Mouse (Mus musculus): ENCODE results near the gene Prune2. TPM values are rescaled to one million over a fixed set of nuclear protein-coding genes. Genes with fewer than 3 reads are reported as not detected.
A peak's percentile ranks its signal among the peaks of the same experiment; 100 is the strongest.
"Not testable (repeated sequence)": the region's sequence is repeated elsewhere in the genome, so short reads cannot be mapped to it uniquely, and the experiment has no call there.

Prune2 gene
- polyA plus RNA-seq, 1 experiment from 2014 or later = 0.59 TPM

DNA sequence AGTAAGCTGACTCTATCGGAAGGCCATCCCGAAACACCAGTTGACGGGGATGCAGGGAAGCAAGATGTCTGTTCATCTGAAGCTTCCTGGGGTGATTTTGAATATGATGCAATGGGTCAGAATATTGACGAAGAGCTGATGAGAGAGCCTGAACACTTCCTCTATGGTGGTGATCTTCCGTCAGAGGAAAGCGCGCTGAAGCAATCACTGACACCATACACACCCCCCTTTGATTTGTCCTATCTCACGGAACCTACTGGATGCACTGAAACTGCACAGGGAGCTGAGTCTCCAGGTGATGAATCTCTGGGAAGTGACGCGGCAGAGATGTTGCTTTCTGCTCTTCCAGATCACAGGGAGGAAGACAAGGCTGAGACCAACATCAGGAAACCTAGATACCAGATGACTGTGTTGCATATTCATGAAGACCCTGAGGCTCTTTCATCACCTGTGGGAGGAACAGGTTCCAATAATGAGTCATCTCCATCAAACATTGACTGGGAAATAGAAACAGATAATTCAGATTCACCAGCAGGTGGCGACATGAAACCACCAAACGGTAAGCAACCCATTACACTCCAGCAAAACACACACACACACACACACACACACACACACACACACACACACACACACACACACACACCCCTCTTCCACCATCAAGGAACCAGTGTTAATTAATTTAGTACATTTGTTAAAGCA is 168.3 kb downstream of the Prune2 start:
- DNase-seq (ENCODE audit: low spot score) = peak; percentile 35

DNA sequence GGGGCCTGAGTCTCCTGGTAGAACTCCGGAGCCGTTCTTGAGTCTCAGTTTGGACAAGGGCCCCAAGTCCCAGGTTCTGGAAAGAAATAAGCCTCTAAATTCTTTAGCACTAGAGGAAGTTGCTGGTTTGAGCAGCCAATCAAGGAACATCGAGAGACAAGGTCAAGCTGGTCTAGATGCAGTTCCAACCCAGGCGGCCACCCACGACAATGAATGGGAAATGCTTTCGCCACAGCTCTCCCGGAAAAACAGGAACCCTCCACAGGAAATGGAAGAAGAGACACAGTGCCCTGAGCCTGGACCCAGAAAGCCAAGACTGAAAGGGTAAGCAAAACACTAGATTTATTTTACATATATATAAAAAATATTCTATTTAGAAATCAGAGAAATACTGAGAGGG is 169.5 kb downstream of the Prune2 start:
- DNase-seq (ENCODE audit: low spot score) = no peak

DNA sequence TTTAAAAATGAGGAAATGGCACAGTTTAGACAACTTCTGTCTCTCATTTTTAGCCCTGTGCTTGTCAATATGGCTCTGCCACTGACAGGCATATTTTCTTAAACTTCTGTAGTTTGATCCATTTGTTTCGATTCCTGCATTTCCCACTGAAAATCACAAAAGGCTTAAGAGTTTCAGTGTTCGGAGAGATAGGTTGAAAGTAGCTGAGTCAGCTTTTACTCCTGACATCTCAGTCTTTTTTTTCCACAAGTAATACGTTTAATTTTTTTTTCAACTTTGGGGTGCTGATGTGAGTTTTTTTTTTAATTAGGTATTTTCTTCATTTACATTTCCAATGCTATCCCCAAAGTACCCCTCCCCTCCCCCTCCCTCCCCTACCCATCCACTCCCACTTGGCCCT is 174.6 kb downstream of the Prune2 start:
- no peak for DNase-seq (ENCODE audit: low spot score)

DNA sequence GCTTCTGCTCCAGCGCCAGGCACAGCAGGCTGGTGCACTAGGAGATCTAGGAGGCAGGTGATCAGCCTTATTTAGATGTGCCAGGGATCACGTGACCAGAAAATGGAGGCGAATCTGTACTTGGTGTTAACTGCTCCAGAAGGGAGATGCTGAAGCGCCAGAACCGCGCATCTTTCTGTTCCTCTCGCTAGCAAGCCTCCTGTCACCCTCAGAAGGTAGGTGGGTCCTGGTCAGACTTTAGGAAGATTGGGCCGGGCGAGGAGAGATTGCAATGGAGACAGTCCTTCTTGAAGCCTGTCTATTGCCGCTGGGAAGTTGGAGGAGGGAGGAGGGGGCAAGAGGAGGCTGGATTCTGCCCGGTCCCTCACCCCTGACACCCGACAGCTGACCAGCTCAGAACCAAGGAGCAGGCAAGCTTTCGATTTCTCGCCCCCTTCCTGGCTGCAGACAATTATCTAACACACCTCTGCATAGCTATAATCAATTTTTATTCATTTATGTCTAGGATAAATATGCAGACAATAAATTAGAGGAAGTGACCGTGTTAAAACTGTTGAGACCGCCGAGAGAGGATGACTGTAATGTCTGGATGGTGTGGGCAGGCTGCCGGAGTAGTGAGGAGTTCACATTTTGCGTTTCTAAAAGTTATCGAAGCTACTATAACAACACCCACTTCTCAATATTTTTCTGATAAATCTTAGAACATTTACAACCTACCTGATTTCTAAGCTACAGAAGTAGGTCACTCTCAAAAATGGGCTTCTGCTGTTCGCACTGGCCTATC is 181.0 kb downstream of the Prune2 start:
- no peak for DNase-seq (ENCODE audit: low spot score)

DNA sequence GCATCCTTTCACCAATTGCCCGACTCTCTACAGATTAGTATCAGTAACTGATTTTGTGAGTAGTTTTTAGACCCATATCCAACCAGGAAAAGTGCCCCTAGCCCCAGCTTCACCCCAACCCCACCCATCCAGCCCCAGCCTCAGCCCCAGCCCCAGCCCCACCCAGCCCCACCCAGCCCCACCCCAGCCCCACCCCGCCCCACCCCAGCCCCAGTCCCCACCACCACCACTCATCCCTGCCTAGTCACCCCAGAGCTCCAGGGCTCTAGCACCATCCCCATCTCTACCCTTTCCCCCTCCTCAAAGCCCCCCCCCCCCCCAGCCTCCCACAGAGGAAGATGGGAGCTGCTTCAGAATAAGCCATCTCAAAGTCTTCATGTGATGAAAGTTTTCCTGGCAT is 181.7 kb downstream of the Prune2 start:
- no peak for DNase-seq (ENCODE audit: low spot score)

DNA sequence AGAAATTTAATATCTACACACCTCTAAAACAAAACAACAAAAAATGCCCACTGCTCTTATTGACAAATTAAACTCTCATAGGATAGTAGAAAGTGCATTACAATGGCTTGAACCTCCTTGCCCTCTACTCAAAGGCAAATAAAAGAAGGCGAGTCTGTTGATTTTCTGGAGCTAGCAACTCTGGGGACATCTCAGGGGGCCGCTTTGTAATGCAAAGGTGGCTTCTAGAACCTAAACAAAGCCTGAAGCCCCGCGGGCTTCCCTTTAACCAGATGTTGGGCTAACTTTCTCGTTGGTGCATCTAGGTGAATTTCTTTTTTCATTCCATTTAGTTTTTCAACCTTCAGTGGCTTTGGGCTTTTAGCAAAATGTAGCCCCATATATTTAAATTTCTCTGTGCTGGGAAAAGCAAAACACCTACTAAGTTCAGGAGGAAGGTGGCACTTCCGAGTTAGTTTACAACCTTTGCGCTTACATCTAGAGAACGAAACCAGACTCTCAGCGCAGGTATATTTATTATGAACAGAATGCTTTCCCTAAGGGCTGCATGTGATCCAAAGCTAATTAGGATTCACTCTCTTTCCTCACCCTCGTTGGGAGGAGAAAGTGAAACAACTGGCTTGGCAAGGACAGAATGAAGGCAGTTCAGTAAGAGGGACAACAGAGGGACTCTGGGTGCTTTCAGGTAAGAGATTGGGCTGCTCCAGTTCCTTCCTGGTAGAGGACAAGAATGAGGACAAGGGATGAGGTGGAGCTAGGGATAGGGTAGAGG is 182.4 kb downstream of the Prune2 start:
- no peak for DNase-seq (ENCODE audit: low spot score)

DNA sequence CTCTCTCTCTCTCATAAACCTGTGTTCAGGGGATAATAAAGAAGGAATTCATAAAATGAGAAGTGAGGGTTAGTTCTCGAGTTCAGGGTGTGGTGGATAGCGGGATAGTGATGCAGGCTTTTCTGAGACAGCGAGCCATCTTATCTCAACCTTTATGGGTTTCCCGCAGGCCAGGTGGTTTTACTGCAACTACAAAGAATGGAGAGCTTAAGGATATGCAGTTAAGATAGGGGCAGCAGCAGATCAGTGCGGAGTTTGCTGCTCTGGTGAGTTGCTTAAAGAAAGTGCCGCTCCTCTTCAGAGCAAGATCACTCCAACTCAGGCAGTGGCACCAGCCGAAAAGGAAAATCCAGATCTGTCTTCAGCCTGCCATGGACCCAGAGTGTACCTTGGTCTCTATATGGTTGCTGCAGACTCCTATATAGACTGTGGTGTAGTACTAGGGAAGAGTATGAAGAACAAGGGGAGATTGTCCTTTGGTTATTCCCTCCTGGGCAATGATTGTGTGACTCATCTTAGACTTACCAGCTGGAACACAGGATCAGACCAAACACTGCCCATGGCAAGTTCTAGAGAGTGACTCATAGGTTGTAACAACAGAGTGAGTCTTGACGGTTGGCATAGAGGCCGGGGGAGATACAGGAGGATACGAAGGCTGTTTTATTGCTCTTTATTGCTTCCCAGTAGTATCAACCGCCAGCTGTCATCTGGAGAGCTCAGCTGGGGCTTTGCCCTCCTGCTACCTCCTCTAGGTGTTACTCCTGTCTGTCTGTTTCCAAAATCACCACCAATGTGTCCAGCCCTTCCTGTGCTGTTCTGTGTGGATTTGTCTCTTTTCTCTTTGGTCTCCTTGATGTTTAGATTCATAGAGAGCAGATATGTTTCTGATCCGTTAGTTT is 184.3 kb downstream of the Prune2 start:
- DNase-seq (ENCODE audit: low spot score) = no peak

DNA sequence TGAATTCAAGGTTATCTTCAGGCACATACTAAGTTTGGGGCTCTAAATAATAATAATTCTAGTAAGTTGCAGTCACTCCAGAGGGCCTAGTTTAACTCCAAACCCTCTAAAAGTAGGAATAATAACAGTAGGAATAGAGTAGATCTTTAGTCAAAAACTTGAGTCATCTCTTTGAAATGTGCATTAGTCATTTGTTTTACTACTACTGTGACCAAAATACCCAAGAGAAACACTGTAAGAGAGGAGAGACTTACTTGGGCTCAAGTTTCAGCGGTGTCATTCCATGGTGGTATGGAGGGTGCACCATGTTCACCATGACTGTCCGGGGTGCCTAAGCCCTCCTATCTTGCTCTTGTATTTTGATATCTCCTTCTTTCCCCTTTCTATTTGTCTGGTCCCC is 187.3 kb downstream of the Prune2 start:
- DNase-seq (ENCODE audit: low spot score) = no peak

DNA sequence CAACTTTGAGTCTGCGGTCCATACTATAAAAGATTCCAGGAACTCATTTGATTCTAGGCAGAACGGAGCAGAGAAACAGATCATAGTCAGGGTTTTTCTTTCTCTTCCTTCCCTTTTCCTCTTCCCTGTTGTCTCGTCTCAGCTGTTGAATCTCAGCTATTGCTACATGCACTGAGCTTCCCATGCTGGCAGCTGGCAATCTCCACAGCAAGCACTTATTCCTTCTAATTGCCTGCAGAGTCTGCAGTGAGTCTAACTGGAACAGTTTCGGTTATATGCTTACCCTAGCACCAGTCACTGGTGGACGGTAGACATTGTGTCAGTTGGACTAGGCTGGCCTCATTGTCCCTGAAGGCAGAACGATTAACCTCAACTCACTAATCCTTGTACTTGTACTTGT is 188.3 kb downstream of the Prune2 start:
- DNase-seq (ENCODE audit: low spot score) = no peak

DNA sequence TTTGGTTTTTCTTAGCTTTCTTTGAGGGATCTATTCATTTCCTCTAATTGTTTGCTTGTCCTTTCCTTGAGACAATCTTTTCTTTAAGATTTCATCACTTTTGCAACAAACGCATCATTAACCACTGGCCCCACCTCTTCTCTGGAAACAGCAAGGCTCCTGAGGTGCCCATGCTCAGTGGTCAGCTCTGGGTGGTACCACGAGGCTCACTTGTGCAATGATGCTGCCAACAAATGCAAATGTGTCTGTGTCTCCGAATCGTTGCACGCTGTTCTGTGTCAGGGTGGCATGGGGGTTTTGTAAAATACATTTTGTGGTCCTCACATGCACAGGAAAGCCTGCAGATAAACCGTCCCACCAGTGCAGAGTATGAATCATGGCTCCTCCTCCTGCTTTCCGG is 194.1 kb downstream of the Prune2 start:
- DNase-seq (ENCODE audit: low spot score) = no peak

DNA sequence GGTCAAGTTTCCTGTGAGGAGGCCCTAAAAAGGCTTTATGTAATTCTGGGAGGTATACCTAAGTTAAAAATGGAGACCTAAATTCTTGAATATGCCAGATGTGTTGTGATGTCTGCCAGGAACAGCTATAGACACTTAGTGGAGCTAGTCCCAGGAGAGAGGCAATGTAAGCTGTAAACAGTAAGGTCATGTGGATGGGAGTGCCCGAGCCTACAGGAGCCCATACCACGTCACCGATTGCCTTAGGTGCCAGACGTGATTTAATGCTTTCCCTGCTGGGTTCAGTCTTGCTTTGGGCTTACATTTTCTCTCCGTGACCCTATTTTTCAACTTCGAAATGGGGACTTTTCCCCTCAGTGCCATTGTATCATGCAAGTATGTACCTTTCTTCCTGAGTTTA is 195.9 kb downstream of the Prune2 start:
- DNase-seq (ENCODE audit: low spot score) = no peak

DNA sequence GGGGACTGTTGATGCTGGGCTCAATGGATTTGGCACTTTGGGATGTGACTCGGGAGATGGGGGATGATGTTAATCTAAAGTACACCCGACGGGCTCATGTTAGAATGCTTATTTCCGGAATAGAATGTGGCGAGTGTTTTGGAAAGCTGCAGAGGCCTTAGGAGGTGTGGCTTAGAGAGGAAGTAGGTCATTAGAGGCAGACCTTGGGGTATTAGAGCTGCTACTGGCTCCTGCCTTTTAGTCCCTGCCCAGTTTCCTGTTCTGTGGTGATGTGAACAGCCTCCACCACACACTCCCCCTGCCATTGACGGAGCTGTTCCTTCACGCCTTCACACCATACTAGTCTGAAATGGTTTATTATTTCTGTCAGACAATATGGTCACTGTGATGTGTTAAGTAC is 196.5 kb downstream of the Prune2 start:
- DNase-seq (ENCODE audit: low spot score) = no peak

DNA sequence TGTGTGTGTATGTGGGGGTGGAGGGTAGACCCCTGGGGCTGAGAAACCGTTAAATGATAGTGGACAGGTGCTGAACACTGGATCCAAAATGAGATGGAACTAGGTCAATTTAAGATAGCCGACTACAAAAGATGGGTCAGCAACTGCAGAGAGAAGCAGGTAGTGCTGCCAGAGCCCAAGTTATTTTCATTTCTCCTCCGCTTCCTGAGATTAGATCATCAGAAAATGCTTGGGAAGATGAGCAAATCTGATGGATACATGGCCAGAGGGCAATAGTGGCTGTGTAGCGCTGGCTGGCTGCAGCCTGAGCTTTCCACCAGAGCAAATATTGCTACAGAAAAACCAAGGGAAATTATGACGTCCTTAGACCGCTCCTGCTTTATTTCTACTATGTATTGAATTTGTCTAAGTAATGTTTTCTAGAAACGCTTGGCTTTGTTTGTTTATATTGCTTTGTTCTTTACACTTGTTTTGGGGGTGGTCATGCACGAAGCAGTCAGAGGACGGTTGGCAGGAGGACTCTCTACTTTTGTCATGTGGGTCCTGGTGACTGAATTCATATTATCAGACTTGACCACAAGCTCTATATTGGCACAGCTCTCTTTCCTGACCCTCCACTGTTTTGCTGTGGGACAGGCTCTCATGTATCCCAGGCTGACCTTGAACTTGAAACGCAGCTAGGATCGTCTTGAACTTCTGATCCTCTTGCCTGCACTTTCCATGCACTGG is 198.2 kb downstream of the Prune2 start:
- no peak for DNase-seq (ENCODE audit: low spot score)

DNA sequence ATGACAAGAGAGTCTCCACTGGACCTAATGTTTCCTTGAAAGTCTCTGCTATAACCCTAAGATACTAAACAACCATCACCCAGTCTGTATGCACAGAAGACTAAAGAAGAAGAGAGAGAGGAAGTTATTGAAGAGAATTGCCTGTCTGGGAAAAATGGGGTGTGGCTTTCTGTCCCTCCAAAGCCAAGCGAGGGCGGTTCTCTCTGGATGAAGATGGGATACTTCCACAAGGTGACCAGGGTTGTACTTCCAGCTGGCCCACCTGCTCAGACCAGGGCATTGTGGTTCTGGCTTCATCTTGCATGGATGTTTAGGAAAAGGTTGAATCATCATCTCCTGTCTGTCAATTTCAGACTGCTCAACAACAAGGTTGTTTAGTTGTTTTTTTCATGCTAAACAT is 199.3 kb downstream of the Prune2 start:
- DNase-seq (ENCODE audit: low spot score) = no peak

DNA sequence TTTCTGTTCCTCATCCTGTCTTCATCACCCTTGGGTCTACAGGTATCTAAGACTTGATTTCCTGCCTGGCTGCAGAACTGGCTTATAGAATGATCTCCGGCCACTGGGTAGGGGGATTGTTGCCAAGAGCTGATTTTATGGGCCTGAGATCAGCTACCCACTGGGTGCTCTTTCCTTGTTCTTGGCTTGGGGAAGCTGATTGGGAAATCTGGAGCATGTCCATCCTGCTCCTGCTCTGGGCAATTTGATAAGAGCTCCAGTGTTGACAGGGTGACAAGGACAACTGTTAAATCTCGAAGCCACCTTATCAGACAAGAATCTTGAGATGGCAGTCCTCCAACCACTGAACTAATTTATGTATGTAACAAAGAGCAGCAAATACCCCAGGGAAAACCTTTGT is 203.8 kb downstream of the Prune2 start:
- DNase-seq (ENCODE audit: low spot score) = no peak

DNA sequence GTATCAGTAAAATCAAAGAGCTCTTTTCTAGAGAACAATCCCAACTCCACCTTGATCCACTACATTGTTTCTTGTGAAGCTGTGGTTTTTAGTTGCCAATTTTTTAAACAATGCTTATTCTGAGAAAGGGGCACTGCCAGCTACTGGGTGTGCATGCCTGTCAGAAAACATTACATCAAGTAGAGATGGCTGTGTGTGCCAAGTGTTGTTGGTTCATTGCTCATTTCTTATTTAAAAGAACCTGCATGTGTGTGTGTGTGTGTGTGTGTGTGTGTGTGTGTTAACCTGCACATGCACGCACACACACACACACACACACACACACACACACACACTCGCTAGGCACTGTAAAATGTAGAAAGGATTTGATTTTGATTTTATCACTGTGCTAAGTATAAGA is 204.3 kb downstream of the Prune2 start:
- no peak for DNase-seq (ENCODE audit: low spot score)

DNA sequence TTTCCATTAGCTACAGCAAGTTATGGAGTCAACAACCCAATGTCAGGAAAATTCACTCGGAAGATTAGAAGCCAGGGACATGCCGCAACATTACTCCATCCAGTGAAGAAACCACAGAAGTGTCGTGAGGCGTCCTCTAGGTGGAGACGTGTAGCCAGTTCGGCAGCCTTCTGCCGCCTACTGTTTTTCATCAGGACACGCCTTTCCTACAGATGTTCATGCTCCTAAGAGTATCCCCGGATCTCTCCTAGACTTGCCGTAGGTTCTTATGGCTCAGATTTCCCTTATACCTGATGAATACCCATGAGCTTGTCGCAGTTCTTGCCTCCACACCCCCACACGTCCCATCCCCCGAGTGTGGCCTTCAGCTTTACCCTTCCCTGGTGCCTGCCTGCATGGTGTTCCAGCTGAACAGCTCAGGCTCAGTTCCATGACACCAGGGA is 207.6 kb downstream of the Prune2 start:
- DNase-seq (ENCODE audit: low spot score) = peak; percentile 42

DNA sequence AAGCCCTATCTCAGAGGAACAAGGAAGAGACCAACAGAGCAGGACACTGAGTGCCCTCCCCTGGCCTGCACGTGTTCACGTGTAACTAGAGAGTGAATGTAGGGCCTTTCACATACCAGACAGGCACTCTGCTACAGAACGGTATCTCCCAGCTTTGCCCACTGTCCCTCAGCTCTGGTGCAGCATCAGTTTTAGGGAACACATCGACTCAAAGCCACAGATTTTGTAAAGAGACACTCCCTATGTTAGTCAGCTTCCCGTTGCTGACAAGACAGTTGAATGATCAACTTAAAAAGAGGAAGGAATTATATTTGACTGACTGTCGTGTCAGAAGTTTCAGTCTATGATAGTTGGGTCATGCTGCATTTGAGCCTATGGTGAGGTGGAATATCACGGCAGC is 210.4 kb downstream of the Prune2 start:
- DNase-seq (ENCODE audit: low spot score) = no peak

DNA sequence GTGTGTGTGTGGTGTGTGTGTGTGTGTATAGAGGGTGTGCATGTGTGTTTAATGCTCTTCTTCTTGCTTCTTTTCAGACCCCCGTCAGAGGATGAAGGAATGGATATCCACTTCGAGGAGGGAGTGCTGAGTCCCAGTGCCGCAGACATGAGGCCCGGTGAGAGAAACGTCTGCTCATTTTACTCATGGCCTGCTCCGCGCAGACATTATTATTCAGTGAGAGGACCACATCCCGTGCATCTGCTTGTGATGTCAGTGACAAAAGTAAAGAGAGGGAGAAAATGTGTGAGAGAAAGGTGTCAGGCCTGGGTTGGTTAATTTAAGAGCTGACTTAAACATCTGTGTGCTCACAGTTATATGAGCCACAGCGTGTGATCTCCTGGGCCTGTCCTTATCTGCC is 212.3 kb downstream of the Prune2 start:
- no peak for DNase-seq (ENCODE audit: low spot score)

DNA sequence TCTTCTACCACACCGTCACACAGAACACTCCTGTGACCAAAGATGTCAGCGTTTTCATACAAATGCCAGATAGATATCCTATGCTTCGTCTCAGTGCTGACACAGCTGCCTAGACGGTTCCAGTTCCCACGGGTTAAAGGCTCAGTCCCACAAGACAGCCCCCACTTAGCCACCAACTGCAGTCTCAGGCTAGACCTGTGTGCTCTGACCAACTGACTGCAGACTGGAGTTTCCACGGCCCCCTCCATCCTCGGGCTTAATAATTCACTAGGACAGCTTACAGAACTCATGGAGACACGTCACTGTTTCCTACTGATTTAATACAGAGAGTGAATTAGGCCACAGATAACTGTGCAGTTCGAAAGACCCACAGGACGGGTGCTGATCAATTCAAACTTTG is 213.8 kb downstream of the Prune2 start:
- DNase-seq (ENCODE audit: low spot score) = no peak

DNA sequence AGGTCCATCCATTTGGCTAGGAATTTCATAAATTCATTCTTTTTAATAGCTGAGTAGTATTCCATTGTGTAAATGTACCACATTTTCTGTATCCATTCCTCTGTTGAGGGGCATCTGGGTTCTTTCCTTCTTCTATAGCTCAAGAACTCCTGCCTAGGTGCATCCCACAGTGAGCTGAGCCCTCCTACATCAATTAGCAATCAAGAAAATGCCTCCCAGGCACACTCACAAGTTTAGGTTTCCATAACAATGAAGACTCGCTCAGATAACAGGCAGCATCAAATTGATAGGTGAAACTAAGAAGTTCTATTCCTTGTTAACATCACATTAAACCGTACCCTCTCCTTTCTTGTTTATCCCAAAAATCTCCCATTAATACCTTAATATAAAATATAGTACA is 218.6 kb downstream of the Prune2 start:
- DNase-seq (ENCODE audit: low spot score) = not testable (repeated sequence)
